In genomic region chr19:26746290-26746689, GRCm38 (mm10) we compare ENCODE assay signal across 9 mouse cellular contexts.
DNase-seq lines count a peak whose midpoint lies in the region; ATAC-seq and TF ChIP-seq lines count a peak whose summit lies in the region.
"Had no signal": no experiment of that assay in that cellular context is flagged by ENCODE, and none has a peak within 500 bp of the region (broad histone marks: within the 10 kb centered on the region; RNA-seq: fewer than 3 reads in every experiment).

No protein-coding gene starts in this region.

- no peaks in the 10 kb centered on the region for H3K27me3 ChIP-seq in intestine, postnatal 0 days (replicated peaks; ENCODE audit: control insufficient read depth, insufficient read depth, low read length)
- no peaks in the 10 kb centered on the region for H3K27me3 ChIP-seq in intestine, embryonic 16.5 days (replicated peaks; ENCODE audit: control insufficient read depth, insufficient read depth, low read length)
- H3K27me3 ChIP-seq in embryonic facial prominence, embryonic 15.5 days, result no peaks in the 10 kb centered on the region
- no peaks in the 10 kb centered on the region for H3K27me3 ChIP-seq in limb, embryonic 12.5 days

- H3K36me3 ChIP-seq in intestine, postnatal 0 days (ENCODE audit: control insufficient read depth, insufficient read depth), result no peaks in the 10 kb centered on the region
- no peaks in the 10 kb centered on the region for H3K36me3 ChIP-seq in intestine, embryonic 16.5 days (ENCODE audit: control insufficient read depth, insufficient read depth, low read length)
- 0 out of 2 replicates have a peak, but pooled peaks cover 5% of the 10 kb centered on the region for H3K36me3 ChIP-seq in embryonic facial prominence, embryonic 15.5 days
- H3K36me3 ChIP-seq in limb, embryonic 12.5 days, result 0 out of 2 replicates have a peak, but pooled peaks cover 6% of the 10 kb centered on the region

- no peak for TF ChIP-seq CTCF in intestine, postnatal 0 days (IDR thresholded peaks at IDR 0.05; ENCODE audit: low read depth)

- H3K4me3 ChIP-seq in intestine, postnatal 0 days (ENCODE audit: low read depth, low read length), result no peak overlapping the region
- no peak overlapping the region for H3K4me3 ChIP-seq in intestine, embryonic 16.5 days (ENCODE audit: low read length)
- H3K4me3 ChIP-seq in embryonic facial prominence, embryonic 15.5 days (replicated peaks), result no peak overlapping the region
- no peak overlapping the region for H3K4me3 ChIP-seq in limb, embryonic 12.5 days (replicated peaks)

- ATAC-seq in intestine, postnatal 0 days, result no peak
- no peak for ATAC-seq in intestine, embryonic 16.5 days
- no peak for ATAC-seq in embryonic facial prominence, embryonic 15.5 days (ENCODE audit: insufficient number of reproducible peaks, low FRiP score, low TSS enrichment, low read depth)
- no peak for ATAC-seq in limb, embryonic 12.5 days (ENCODE audit: insufficient number of reproducible peaks, insufficient read depth, low FRiP score, low TSS enrichment, low read depth)

- H3K9ac ChIP-seq in intestine, postnatal 0 days (ENCODE audit: low read depth, low read length), result no peak overlapping the region
- no peak overlapping the region for H3K9ac ChIP-seq in intestine, embryonic 16.5 days (ENCODE audit: low read depth, low read length)
- no peak overlapping the region for H3K9ac ChIP-seq in embryonic facial prominence, embryonic 15.5 days
- no peak overlapping the region for H3K9ac ChIP-seq in limb, embryonic 12.5 days (replicated peaks)

- 0 out of 2 replicates have a peak overlapping the region, but pooled peaks have one; percentile 67 for H3K4me2 ChIP-seq in intestine, postnatal 0 days (replicated peaks; ENCODE audit: low read depth)
- no peak overlapping the region for H3K4me2 ChIP-seq in intestine, embryonic 16.5 days (ENCODE audit: low read depth, low read length)
- peak overlapping the region; percentile 61; the same call in 1 of the 2 replicates for H3K4me2 ChIP-seq in embryonic facial prominence, embryonic 15.5 days (replicated peaks)
- H3K4me2 ChIP-seq in limb, embryonic 12.5 days, result no peak overlapping the region

- no peak overlapping the region for H3K27ac ChIP-seq in intestine, postnatal 0 days (ENCODE audit: low read depth, low read length)
- H3K27ac ChIP-seq in intestine, embryonic 16.5 days (ENCODE audit: low read length), result no peak overlapping the region
- H3K27ac ChIP-seq in embryonic facial prominence, embryonic 15.5 days (replicated peaks), result peak overlapping the region; percentile 99
- peak overlapping the region; percentile 99 for H3K27ac ChIP-seq in limb, embryonic 12.5 days

- no peaks in the 10 kb centered on the region for H3K9me3 ChIP-seq in intestine, postnatal 0 days (ENCODE audit: control insufficient read depth)
- no peaks in the 10 kb centered on the region for H3K9me3 ChIP-seq in intestine, embryonic 16.5 days (ENCODE audit: control insufficient read depth, low read length)
- H3K9me3 ChIP-seq in embryonic facial prominence, embryonic 15.5 days (replicated peaks), result no peaks in the 10 kb centered on the region
- no peaks in the 10 kb centered on the region for H3K9me3 ChIP-seq in limb, embryonic 12.5 days

- H3K4me1 ChIP-seq in intestine, postnatal 0 days (replicated peaks; ENCODE audit: control insufficient read depth, insufficient read depth, low read length), result 0 out of 2 replicates have a peak, but pooled peaks cover 3% of the 10 kb centered on the region
- H3K4me1 ChIP-seq in intestine, embryonic 16.5 days (ENCODE audit: control insufficient read depth, insufficient read depth, low read length), result peaks cover 8% of the 10 kb centered on the region; the same call in 1 of the 2 replicates
- peaks cover 15% of the 10 kb centered on the region for H3K4me1 ChIP-seq in embryonic facial prominence, embryonic 15.5 days
- peaks cover 23% of the 10 kb centered on the region for H3K4me1 ChIP-seq in limb, embryonic 12.5 days (replicated peaks)

- DNase-seq in cerebellum, adult 9-10 months, result peak; percentile 71
- DNase-seq in c-Kit-positive CD71-positive TER-119-positive erythroid progenitor cells, embryonic 14.5 days (ENCODE audit: low spot score), result no peak
- no peak for DNase-seq in adrenal gland, postnatal 36 days
- no peak for DNase-seq in thymus, postnatal 0 days (ENCODE audit: low spot score)
- DNase-seq: thymus, adult 2 months had no signal

- 86% methylated on average over 10 of the region's 10 CpGs for whole genome bisulfite sequencing in intestine, postnatal 0 days
- 86% methylated on average over 10 of the region's 10 CpGs for WGBS in intestine, embryonic 16.5 days
- WGBS in embryonic facial prominence, embryonic 15.5 days, result 63% methylated on average over 10 of the region's 10 CpGs
- 76% methylated on average over 10 of the region's 10 CpGs for WGBS in limb, embryonic 12.5 days

Comparison
In these comparisons a context has a peak if more than half of its experiments do, and no peak if none do; other contexts are left out.
1. H3K4me2 ChIP-seq: peak in intestine, postnatal 0 days (single experiment) and embryonic facial prominence, embryonic 15.5 days (single experiment); none in intestine, embryonic 16.5 days (single experiment) and limb, embryonic 12.5 days (single experiment).
2. H3K27ac ChIP-seq: peak in embryonic facial prominence, embryonic 15.5 days (single experiment) and limb, embryonic 12.5 days (single experiment); none in intestine, postnatal 0 days (single experiment) and intestine, embryonic 16.5 days (single experiment).